Mouse (Mus musculus): ENCODE measurements around the gene Josd1.

DNA sequence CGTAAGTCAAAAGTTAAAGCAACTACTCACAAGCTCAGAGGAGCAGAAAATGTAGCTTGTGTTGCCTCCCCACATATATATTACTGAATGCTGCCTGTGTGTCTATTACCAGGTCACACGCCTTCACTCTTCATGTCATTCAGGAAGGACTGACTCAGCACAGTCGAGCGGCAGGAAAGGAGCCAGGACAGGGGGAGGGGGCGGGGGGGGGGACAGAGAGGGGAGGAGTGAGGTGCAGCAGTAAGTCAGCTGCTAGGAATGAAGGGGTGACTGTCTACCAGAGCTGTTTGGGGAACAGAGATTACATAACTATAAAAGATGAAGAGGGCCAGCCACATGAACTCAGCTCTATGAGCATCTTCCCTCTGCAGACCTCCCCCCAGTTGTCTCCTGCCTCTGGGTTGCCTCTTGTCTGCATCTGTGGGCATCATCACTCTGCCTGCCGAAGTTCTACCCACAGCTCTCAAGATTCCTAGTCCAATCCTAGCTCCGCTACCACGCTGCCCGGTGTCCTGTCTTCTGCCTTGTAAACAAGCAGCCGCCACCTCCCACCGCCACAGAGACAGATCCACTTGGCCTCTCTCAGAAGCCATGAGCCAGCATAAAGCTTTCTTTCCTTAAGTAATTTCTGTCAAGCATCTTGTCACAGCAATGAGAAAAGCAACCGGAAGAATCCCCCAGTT, 46.4 kb downstream of the Josd1 start:
- no peak for TF ChIP-seq CTCF (IDR thresholded peaks at IDR 0.05; ENCODE audit: low read depth, low read length)
- TF ChIP-seq POLR2AphosphoS5 (IDR thresholded peaks at IDR 0.05; ENCODE audit: insufficient replicate concordance, low read depth, low read length) = no peak
- TF ChIP-seq GATA2 (IDR thresholded peaks at IDR 0.05; ENCODE audit: borderline replicate concordance, low read depth, low read length) = no peak

Measured in G1E (cell line).